Mouse (Mus musculus) gonadal fat pad, adult 2 months (tissue): Measurements from ENCODE around the gene Pnmal2. TPM values are rescaled to one million over a fixed set of nuclear protein-coding genes. Genes with fewer than 3 reads are reported as not detected.
"Not testable (repeated sequence)": the region's sequence is repeated elsewhere in the genome, so short reads cannot be mapped to it uniquely, and the experiment has no call there.

Experiments used
- DNase-seq: peaks from one replicate; pipeline ENCODE4 v3.0.0-alpha.2; 2012; ENCODE audit warnings: low read depth
- polyA plus RNA-seq: library from polyadenylated mRNA; depleted of rRNA; stranded (reverse); fragments of >200 nt; gene quantifications from 2 replicates; pipeline ENCODE4 v1.2.3, GENCODE M21; 2012

The Pnmal2 gene
- polyA plus RNA-seq, 1 experiment: 1.1 TPM

- DNase-seq: no peak
Measured at GRCm38 (mm10) chr7:16944808-16945315, 380 bp downstream of the Pnmal2 start.

- no peak for DNase-seq
Measured at GRCm38 (mm10) chr7:16945419-16945818, 937 bp downstream of the Pnmal2 start.

- no peak for DNase-seq
Measured at GRCm38 (mm10) chr7:16946441-16947348, 2.2 kb downstream of the Pnmal2 start.

GRCm38 (mm10) chr7:16947349-16947895 is 2.9 kb downstream of the Pnmal2 start:
- no peak for DNase-seq

GRCm38 (mm10) chr7:16947959-16948361 is 3.5 kb downstream of the Pnmal2 start:
- DNase-seq: no peak

- DNase-seq: no peak
Measured at GRCm38 (mm10) chr7:16948923-16949458, 4.5 kb downstream of the Pnmal2 start.

- no peak for DNase-seq
Measured at GRCm38 (mm10) chr7:16949908-16950841, 5.7 kb downstream of the Pnmal2 start.

- no peak for DNase-seq
Measured at GRCm38 (mm10) chr7:16950861-16951635, 6.6 kb downstream of the Pnmal2 start.

GRCm38 (mm10) chr7:16953776-16954175 is 9.3 kb downstream of the Pnmal2 start:
- not testable (repeated sequence) for DNase-seq

GRCm38 (mm10) chr7:16955712-16956111 is 11.2 kb downstream of the Pnmal2 start:
- DNase-seq: no peak

- DNase-seq: no peak
Measured at GRCm38 (mm10) chr7:16956410-16957265, 12.2 kb downstream of the Pnmal2 start.

GRCm38 (mm10) chr7:16959539-16960187 is 15.2 kb downstream of the Pnmal2 start, which contains the start of gene Pnmal1:
TSS of gene Pnmal1 (plus strand) at chr7:16959679.
- DNase-seq: no peak

- no peak for DNase-seq
Measured at GRCm38 (mm10) chr7:16961678-16962077, 17.2 kb downstream of the Pnmal2 start.

- no peak for DNase-seq
Measured at GRCm38 (mm10) chr7:16968414-16968813, 23.9 kb downstream of the Pnmal2 start.

- DNase-seq: no peak
Measured at GRCm38 (mm10) chr7:16971160-16971559, 26.7 kb downstream of the Pnmal2 start.

GRCm38 (mm10) chr7:16974018-16974417 is 29.5 kb downstream of the Pnmal2 start:
- no peak for DNase-seq

- no peak for DNase-seq
Measured at GRCm38 (mm10) chr7:16976298-16976697, 31.8 kb downstream of the Pnmal2 start.

GRCm38 (mm10) chr7:16978173-16978572 is 33.7 kb downstream of the Pnmal2 start:
- DNase-seq: no peak

GRCm38 (mm10) chr7:16978593-16978992 is 34.1 kb downstream of the Pnmal2 start:
- DNase-seq: no peak
